20 mouse cellular contexts compared by ENCODE assay signal in genomic region chr2:86175422-86175821, GRCm38 (mm10). TPM values are rescaled to one million over a fixed set of nuclear protein-coding genes. Genes with fewer than 3 reads are reported as not detected.
"Had no signal": no experiment of that assay in that cellular context is flagged by ENCODE, and none has a peak within 500 bp of the region (broad histone marks: within the 10 kb centered on the region; RNA-seq: fewer than 3 reads in every experiment).

No protein-coding gene starts in this region.

RNA-seq across cellular contexts. Expression of gene Olfr1044, which starts 2.2 kb away (rescaled TPM):
- total RNA-seq: megakaryocyte-erythroid progenitor cell, adult 5-6 weeks had no signal
- polyA plus RNA-seq: liver, embryonic 14.5 days; liver, embryonic 16.5 days; lung, adult 2 months; lung, embryonic 15.5 days; lung, postnatal 0 days; midbrain, embryonic 10.5 days; midbrain, embryonic 12.5 days; midbrain, embryonic 14.5 days; midbrain, embryonic 16.5 days; myocyte; neural tube, embryonic 11.5 days; neural tube, embryonic 13.5 days; neural tube, embryonic 15.5 days; spleen, adult 2 months; stomach, embryonic 15.5 days; stomach, postnatal 0 days; testis, adult 2 months; thymus, adult 2 months; urinary bladder, adult 2 months had no signal

RNA-seq across cellular contexts. Expression of gene Olfr1043, which starts 8.1 kb away (rescaled TPM):
- total RNA-seq: megakaryocyte-erythroid progenitor cell, adult 5-6 weeks had no signal
- polyA plus RNA-seq: liver, embryonic 14.5 days; liver, embryonic 16.5 days; lung, adult 2 months; lung, embryonic 15.5 days; lung, postnatal 0 days; midbrain, embryonic 10.5 days; midbrain, embryonic 12.5 days; midbrain, embryonic 14.5 days; midbrain, embryonic 16.5 days; myocyte; neural tube, embryonic 11.5 days; neural tube, embryonic 13.5 days; neural tube, embryonic 15.5 days; spleen, adult 2 months; stomach, embryonic 15.5 days; stomach, postnatal 0 days; testis, adult 2 months; thymus, adult 2 months; urinary bladder, adult 2 months had no signal

RNA-seq across cellular contexts. Expression of gene Olfr52, which starts 10.1 kb away (rescaled TPM):
- total RNA-seq: megakaryocyte-erythroid progenitor cell, adult 5-6 weeks had no signal
- polyA plus RNA-seq: liver, embryonic 14.5 days; liver, embryonic 16.5 days; lung, adult 2 months; lung, embryonic 15.5 days; lung, postnatal 0 days; midbrain, embryonic 10.5 days; midbrain, embryonic 12.5 days; midbrain, embryonic 14.5 days; midbrain, embryonic 16.5 days; myocyte; neural tube, embryonic 11.5 days; neural tube, embryonic 13.5 days; neural tube, embryonic 15.5 days; spleen, adult 2 months; stomach, embryonic 15.5 days; stomach, postnatal 0 days; testis, adult 2 months; thymus, adult 2 months; urinary bladder, adult 2 months had no signal

RNA-seq across cellular contexts. Expression of gene Olfr1042, which starts 13.8 kb away (rescaled TPM):
- total RNA-seq: megakaryocyte-erythroid progenitor cell, adult 5-6 weeks had no signal
- polyA plus RNA-seq: liver, embryonic 14.5 days; liver, embryonic 16.5 days; lung, adult 2 months; lung, embryonic 15.5 days; lung, postnatal 0 days; midbrain, embryonic 10.5 days; midbrain, embryonic 12.5 days; midbrain, embryonic 14.5 days; midbrain, embryonic 16.5 days; myocyte; neural tube, embryonic 11.5 days; neural tube, embryonic 13.5 days; neural tube, embryonic 15.5 days; spleen, adult 2 months; stomach, embryonic 15.5 days; stomach, postnatal 0 days; testis, adult 2 months; thymus, adult 2 months; urinary bladder, adult 2 months had no signal

RNA-seq across cellular contexts. Expression of gene Olfr1045, which starts 27.4 kb away (rescaled TPM):
- total RNA-seq: megakaryocyte-erythroid progenitor cell, adult 5-6 weeks had no signal
- polyA plus RNA-seq: liver, embryonic 14.5 days; liver, embryonic 16.5 days; lung, adult 2 months; lung, embryonic 15.5 days; lung, postnatal 0 days; midbrain, embryonic 10.5 days; midbrain, embryonic 12.5 days; midbrain, embryonic 14.5 days; midbrain, embryonic 16.5 days; myocyte; neural tube, embryonic 11.5 days; neural tube, embryonic 13.5 days; neural tube, embryonic 15.5 days; spleen, adult 2 months; stomach, embryonic 15.5 days; stomach, postnatal 0 days; testis, adult 2 months; thymus, adult 2 months; urinary bladder, adult 2 months had no signal
